Mouse (Mus musculus): ENCODE data around the gene Ceacam20.

DNA sequence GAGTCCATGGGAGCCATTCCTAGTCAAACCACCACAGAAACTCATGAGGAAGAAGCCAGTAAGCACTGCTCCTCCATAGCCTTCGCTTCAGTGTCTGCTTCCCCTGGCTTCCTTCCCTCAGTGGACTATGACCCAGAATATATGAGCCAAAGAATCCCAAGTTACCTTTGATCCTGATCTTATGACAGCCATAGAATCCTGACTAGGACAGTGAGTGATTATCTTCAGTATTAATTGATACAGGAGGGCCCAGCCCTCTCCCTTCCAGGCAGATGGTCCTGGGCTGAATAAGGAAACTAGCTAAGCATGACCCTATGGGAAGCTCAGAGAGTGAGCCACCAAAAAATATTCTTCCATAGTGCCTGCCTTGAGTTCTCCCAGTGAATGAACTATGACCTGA lies 2.8 kb upstream of the Ceacam20 start:
- TF ChIP-seq CTCF (IDR thresholded peaks at IDR 0.05; ENCODE audit: low read depth) (no peak), EP300 (IDR thresholded peaks at IDR 0.05; ENCODE audit: low read depth) (no peak)

Data from heart, postnatal 0 days (tissue).